Mouse (Mus musculus) lung, embryonic 14.5 days (tissue): ENCODE data around the gene Hk1. TPM values are rescaled to one million over a fixed set of nuclear protein-coding genes. Genes with fewer than 3 reads are reported as not detected.

Experiments used
- ATAC-seq: fragments of 200-750 bp; cut with Nextera tagmentation; 2 replicates; pipeline ENCODE4 v1.8.0; 2017; ENCODE audit warnings: mild to moderate bottlenecking, moderate TSS enrichment, moderate library complexity; ENCODE audit not compliant: insufficient read depth
- DNase-seq: peaks from one replicate; pipeline ENCODE4 v3.0.0-alpha.2; 2015
- H3K27ac ChIP-seq: fragments of 300-500 bp; sonication (generic); 2 replicates; pipeline ENCODE4 v1.5.1; 2014; ENCODE audit warnings: low read depth, mild to moderate bottlenecking, moderate library complexity
- H3K27me3 ChIP-seq: fragments of 300-500 bp; sonication (generic); 2 replicates; pipeline ENCODE4 v1.6.1; 2014; ENCODE audit warnings: low read length, control low read depth; ENCODE audit not compliant: insufficient read depth
- H3K36me3 ChIP-seq: fragments of 300-500 bp; sonication (generic); 2 replicates; pipeline ENCODE4 v1.6.1; 2014; ENCODE audit warnings: control low read depth; ENCODE audit not compliant: insufficient read depth
- H3K4me1 ChIP-seq: fragments of 300-500 bp; sonication (generic); 2 replicates; pipeline ENCODE4 v1.6.1; 2014; ENCODE audit warnings: antibody characterized with exemption, control low read depth; ENCODE audit not compliant: insufficient read depth
- H3K4me2 ChIP-seq: fragments of 300-500 bp; sonication (generic); 2 replicates; pipeline ENCODE4 v1.6.1; 2014; ENCODE audit warnings: mild to moderate bottlenecking
- H3K4me3 ChIP-seq: fragments of 300-500 bp; sonication (generic); 2 replicates; pipeline ENCODE4 v1.5.1; 2014; ENCODE audit warnings: low read depth, low read length
- H3K9ac ChIP-seq: fragments of 300-500 bp; sonication (generic); 2 replicates; pipeline ENCODE4 v1.6.1; 2014
- H3K9me3 ChIP-seq: fragments of 300-500 bp; sonication (generic); 2 replicates; pipeline ENCODE4 v1.6.1; 2016; ENCODE audit warnings: low read depth, low read length, control low read depth
- CTCF ChIP-seq: IDR thresholded peaks from 2 replicates; pipeline ENCODE4 v1.5.1; 2016; ENCODE audit warnings: antibody characterized with exemption, low read depth
- WGBS: fragments of 180-500 bp; shearing (Covaris S2); extraction: QIAGEN DNeasy Blood & Tissue Kit; methylation state at CpG from one replicate; pipeline ENCODE4 v1.1.7; 2014; 5-methylcytosine and 5-hydroxymethylcytosine counted together
- polyA plus RNA-seq: library from polyadenylated mRNA; unstranded; fragments of >200 nt; fragmentation: Nextera tagmentation; extraction: Ambion mirVana; gene quantifications from 2 replicates; pipeline ENCODE4 v1.2.1, GENCODE M21; 2014

The Hk1 gene
- polyA plus RNA-seq, 1 experiment from 2014 or later, result 20.9 TPM

DNA sequence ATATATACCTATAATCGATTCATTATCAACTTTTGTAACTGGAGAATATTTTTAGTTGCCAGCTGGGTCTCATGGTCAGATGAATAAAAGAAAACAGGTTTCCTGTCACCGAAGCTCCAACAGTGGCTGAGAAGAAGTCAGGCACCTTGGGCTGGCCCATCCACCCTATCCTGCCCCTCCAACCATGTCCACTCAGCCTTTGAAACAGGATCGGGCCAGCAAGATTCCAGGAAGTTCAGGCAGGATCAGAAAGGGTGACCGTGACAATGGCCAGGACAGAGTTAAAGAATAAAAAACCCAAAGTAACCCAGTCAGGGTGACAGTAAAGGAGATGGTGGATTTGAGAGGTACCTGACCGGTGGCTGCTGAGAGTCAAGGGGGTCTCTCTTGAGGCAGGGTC, 70.1 kb downstream of the Hk1 start:
- Histone ChIP-seq H3K36me3 (no peaks in the 10 kb centered on the region), H3K27me3 (no peaks in the 10 kb centered on the region), H3K9me3 (no peaks in the 10 kb centered on the region), H3K4me3 (no peak overlapping the region), H3K4me1 (peaks cover 7% of the 10 kb centered on the region; the same call in 1 of the 2 replicates), H3K9ac (no peak overlapping the region), H3K27ac (no peak overlapping the region), H3K4me2 (no peak overlapping the region)
- DNase-seq, result no peak
- no peak for ATAC-seq
- no peak for TF ChIP-seq CTCF
- WGBS, result 91% methylated on average over 5 of the region's 5 CpGs

DNA sequence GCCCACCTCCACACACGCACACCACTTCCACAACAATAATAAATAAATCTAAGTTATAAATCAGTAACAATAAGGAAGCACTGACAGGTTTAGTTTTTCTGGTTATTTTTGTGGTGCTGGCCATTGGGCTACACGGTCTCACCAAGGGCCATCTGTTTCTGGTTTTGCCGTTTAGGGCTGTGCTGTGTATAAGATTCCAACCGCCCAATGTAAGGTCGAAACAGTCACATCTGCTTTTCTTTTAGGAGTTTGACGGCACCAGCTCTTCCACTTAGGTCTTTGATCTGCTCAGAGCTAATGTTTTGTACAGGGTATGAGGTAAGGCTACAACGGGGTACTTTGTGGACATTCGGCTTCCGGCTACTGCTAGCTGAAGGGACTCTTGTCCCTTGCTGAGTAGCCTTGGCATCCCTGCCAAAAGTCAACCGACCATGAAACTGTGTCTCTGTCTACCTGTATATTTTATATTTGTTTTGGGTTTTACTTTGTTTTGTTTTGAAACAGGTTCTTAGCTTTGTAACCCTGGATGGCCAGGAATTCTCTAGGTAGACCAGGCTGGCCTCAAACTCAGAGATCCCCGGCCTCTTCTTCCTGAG, 70.7 kb downstream of the Hk1 start:
- ATAC-seq (no peak), DNase-seq (no peak)
- WGBS, result 83% methylated on average over 11 of the region's 11 CpGs
- no peaks in the 10 kb centered on the region for H3K36me3 ChIP-seq
- H3K9me3 ChIP-seq, result no peaks in the 10 kb centered on the region
- no peak for TF ChIP-seq CTCF
- no peak overlapping the region for H3K9ac ChIP-seq
- no peak overlapping the region for H3K4me3 ChIP-seq
- peaks cover 7% of the 10 kb centered on the region; the same call in 1 of the 2 replicates for H3K4me1 ChIP-seq
- no peaks in the 10 kb centered on the region for H3K27me3 ChIP-seq
- H3K4me2 ChIP-seq, result no peak overlapping the region
- no peak overlapping the region for H3K27ac ChIP-seq

- WGBS, result 45% methylated on average over 3 of the region's 3 CpGs
- no peak overlapping the region for H3K9ac ChIP-seq
- no peaks in the 10 kb centered on the region for H3K27me3 ChIP-seq
- peaks cover 3% of the 10 kb centered on the region; the same call in 1 of the 2 replicates for H3K4me1 ChIP-seq
- ATAC-seq, result no peak
- DNase-seq, result peak; percentile 43
- H3K27ac ChIP-seq, result no peak overlapping the region
- no peak for TF ChIP-seq CTCF
- no peaks in the 10 kb centered on the region for H3K36me3 ChIP-seq
- H3K9me3 ChIP-seq, result no peaks in the 10 kb centered on the region
- H3K4me3 ChIP-seq, result no peak overlapping the region
- H3K4me2 ChIP-seq, result no peak overlapping the region
These were observed 73.2 kb downstream of the Hk1 start for GRCm38 (mm10) chr10:62306483-62306882.

- WGBS, result 73% methylated on average over 6 of the region's 6 CpGs
- H3K4me1 ChIP-seq, result no peaks in the 10 kb centered on the region
These were observed 74.6 kb downstream of the Hk1 start for GRCm38 (mm10) chr10:62305090-62305489.

GRCm38 (mm10) chr10:62300006-62300827, 79.5 kb downstream of the Hk1 start:
- H3K4me1 ChIP-seq, result no peaks in the 10 kb centered on the region
- H3K9ac ChIP-seq, result no peak overlapping the region
- DNase-seq (no peak), ATAC-seq (no peak)
- no peaks in the 10 kb centered on the region for H3K27me3 ChIP-seq
- no peak for TF ChIP-seq CTCF
- no peak overlapping the region for H3K27ac ChIP-seq
- no peaks in the 10 kb centered on the region for H3K9me3 ChIP-seq
- 0 out of 2 replicates have a peak, but pooled peaks cover 3% of the 10 kb centered on the region for H3K36me3 ChIP-seq
- 77% methylated on average over 23 of the region's 23 CpGs for WGBS
- no peak overlapping the region for H3K4me3 ChIP-seq
- no peak overlapping the region for H3K4me2 ChIP-seq

More at GRCm38 (mm10) chr10:62305090-62305489, 74.6 kb downstream of the Hk1 start:
- ATAC-seq, result no peak
- no peak for DNase-seq
- Histone ChIP-seq H3K9me3 (no peaks in the 10 kb centered on the region), H3K4me2 (no peak overlapping the region), H3K27ac (no peak overlapping the region), H3K27me3 (no peaks in the 10 kb centered on the region), H3K36me3 (no peaks in the 10 kb centered on the region), H3K9ac (no peak overlapping the region), H3K4me3 (no peak overlapping the region)
- no peak for TF ChIP-seq CTCF

- H3K4me1 ChIP-seq, result no peaks in the 10 kb centered on the region
- H3K4me3 ChIP-seq, result no peak overlapping the region
- H3K4me2 ChIP-seq, result no peak overlapping the region
- 68% methylated on average over 22 of the region's 26 CpGs for WGBS
- no peak for TF ChIP-seq CTCF
- H3K27ac ChIP-seq, result no peak overlapping the region
- DNase-seq (peak; percentile 49), ATAC-seq (no peak)
- H3K27me3 ChIP-seq, result no peaks in the 10 kb centered on the region
- H3K9me3 ChIP-seq, result no peaks in the 10 kb centered on the region
- H3K9ac ChIP-seq, result no peak overlapping the region
- 0 out of 2 replicates have a peak, but pooled peaks cover 16% of the 10 kb centered on the region for H3K36me3 ChIP-seq
These were observed 83.4 kb downstream of the Hk1 start for GRCm38 (mm10) chr10:62296086-62296872.
